Mouse (Mus musculus): ENCODE measurements at regions not wholly inside any gene's neighbourhood (a gene's known extent, or its start where the extent isn't known, plus 50 kb on each side); places are given as distances from the start of the nearest gene placed in this dataset.

GRCm38 (mm10) chr8:8328010-8328666 is 332.9 kb downstream of the Efnb2 start:
- no peaks in the 10 kb centered on the region for H3K27me3 ChIP-seq (ENCODE audit: control insufficient read depth in 1 of 2, insufficient read depth in 2 of 2, low read length in 2 of 2)
- no peaks in the 10 kb centered on the region for H3K9me3 ChIP-seq (replicated peaks; ENCODE audit: insufficient read depth, low read length)
- no peaks in the 10 kb centered on the region for H3K79me2 ChIP-seq (ENCODE audit: control insufficient read depth, insufficient read depth, low read length, poor library complexity)
- no peak for DNase-seq (ENCODE audit: low read depth, low spot score)
- no peaks in the 10 kb centered on the region for H3K36me3 ChIP-seq (ENCODE audit: control insufficient read depth in 1 of 2, insufficient read depth in 2 of 2, low read length in 2 of 2)
- no peak for TF ChIP-seq TBP (IDR thresholded peaks at IDR 0.05; ENCODE audit: low read depth, low read length)
- no peak for TF ChIP-seq TAL1 (IDR thresholded peaks at IDR 0.05; ENCODE audit: low read length)
- no peak for TF ChIP-seq RAD21 (IDR thresholded peaks at IDR 0.05; ENCODE audit: low read depth, low read length)
- no peak for TF ChIP-seq E2F4 (IDR thresholded peaks at IDR 0.05; ENCODE audit: borderline replicate concordance, low read depth, low read length)
- TF ChIP-seq JUND (IDR thresholded peaks at IDR 0.05; ENCODE audit: low read depth, low read length), result no peak
- no peak for TF ChIP-seq CHD2 (IDR thresholded peaks at IDR 0.05; ENCODE audit: low read length)
- no peak for TF ChIP-seq ZC3H11A (IDR thresholded peaks at IDR 0.05; ENCODE audit: low read depth, low read length)
- TF ChIP-seq ELF1 (IDR thresholded peaks at IDR 0.05; ENCODE audit: low read depth, low read length), result no peak
- TF ChIP-seq NELFE (IDR thresholded peaks at IDR 0.05; ENCODE audit: low read depth, low read length), result no peak
- TF ChIP-seq MAX (IDR thresholded peaks at IDR 0.05; ENCODE audit: low read length), result no peak
- TF ChIP-seq CHD1 (IDR thresholded peaks at IDR 0.05; ENCODE audit: low read depth, low read length), result no peak
- TF ChIP-seq ZKSCAN1 (IDR thresholded peaks at IDR 0.05; ENCODE audit: low read depth, low read length), result no peak
- TF ChIP-seq ZNF384 (IDR thresholded peaks at IDR 0.05; ENCODE audit: low read depth, low read length), result no peak
- no peak overlapping the region for H3K4me3 ChIP-seq (ENCODE audit: control insufficient read depth in 1 of 2, insufficient read depth in 1 of 2, low read depth in 2 of 2, low read length in 2 of 2)
- no peak overlapping the region for H3K9ac ChIP-seq (ENCODE audit: control insufficient read depth, low read depth, low read length, poor library complexity, severe bottlenecking)
- H3K27ac ChIP-seq (ENCODE audit: control insufficient read depth, low read depth, low read length), result no peak overlapping the region
- no peaks in the 10 kb centered on the region for H3K4me1 ChIP-seq (ENCODE audit: control insufficient read depth in 1 of 2, insufficient read depth in 2 of 2, low read length in 2 of 2)

DNA sequence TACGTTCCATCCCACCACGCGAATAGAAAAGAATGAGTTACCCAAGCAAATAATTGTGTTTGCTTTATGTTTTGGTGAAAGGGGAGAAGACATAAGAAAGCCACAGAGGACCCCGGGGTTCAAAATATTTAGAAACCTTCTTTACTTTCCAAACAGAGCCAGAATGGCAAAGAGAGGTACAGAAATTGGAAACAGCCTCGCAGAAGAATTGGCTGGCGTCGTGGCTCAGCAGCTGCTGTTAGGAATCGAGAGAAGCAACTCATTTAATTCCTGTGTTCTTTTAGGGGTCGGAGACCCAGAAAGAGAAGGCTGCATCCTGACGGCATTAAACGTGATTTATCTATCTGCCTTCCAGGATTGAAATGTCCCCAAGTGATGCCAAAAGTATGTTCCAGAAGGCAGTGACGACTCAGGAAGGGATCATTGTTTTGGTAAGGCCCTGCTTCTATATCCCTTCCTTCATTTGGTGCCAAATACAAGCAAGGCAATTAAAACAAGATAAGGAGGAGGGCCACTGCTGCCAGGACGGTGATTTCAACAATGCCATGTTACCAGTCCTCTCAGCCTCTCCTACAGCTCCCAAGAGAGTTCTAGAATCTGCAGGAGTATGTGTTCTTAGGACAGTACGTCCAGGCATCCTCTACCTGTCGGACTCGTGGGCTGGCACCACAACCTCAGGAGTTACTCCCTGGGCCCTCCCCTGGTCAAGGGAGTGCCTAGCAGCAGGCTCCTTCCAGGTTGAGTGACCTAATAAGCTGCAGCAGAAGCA is 334.8 kb downstream of the Efnb2 start:
- Histone ChIP-seq H3K27me3 (ENCODE audit: control insufficient read depth in 1 of 2, insufficient read depth in 2 of 2, low read length in 2 of 2) (no peaks in the 10 kb centered on the region), H3K4me3 (ENCODE audit: control insufficient read depth in 1 of 2, insufficient read depth in 1 of 2, low read depth in 2 of 2, low read length in 2 of 2) (no peak overlapping the region), H3K9me3 (replicated peaks; ENCODE audit: insufficient read depth, low read length) (no peaks in the 10 kb centered on the region), H3K9ac (ENCODE audit: control insufficient read depth, low read depth, low read length, poor library complexity, severe bottlenecking) (no peak overlapping the region), H3K79me2 (ENCODE audit: control insufficient read depth, insufficient read depth, low read length, poor library complexity) (no peaks in the 10 kb centered on the region), H3K4me1 (ENCODE audit: control insufficient read depth in 1 of 2, insufficient read depth in 2 of 2, low read length in 2 of 2) (no peaks in the 10 kb centered on the region), H3K27ac (ENCODE audit: control insufficient read depth, low read depth, low read length) (no peak overlapping the region), H3K36me3 (ENCODE audit: control insufficient read depth in 1 of 2, insufficient read depth in 2 of 2, low read length in 2 of 2) (no peaks in the 10 kb centered on the region)
- no peak for TF ChIP-seq MAZ (IDR thresholded peaks at IDR 0.05; ENCODE audit: low read depth, low read length)
- no peak for TF ChIP-seq ETS1 (IDR thresholded peaks at IDR 0.05; ENCODE audit: low read depth, low read length)
- TF ChIP-seq E2F4 (IDR thresholded peaks at IDR 0.05; ENCODE audit: borderline replicate concordance, low read depth, low read length), result no peak
- TF ChIP-seq ZKSCAN1 (IDR thresholded peaks at IDR 0.05; ENCODE audit: low read depth, low read length), result no peak
- no peak for TF ChIP-seq MYC (IDR thresholded peaks at IDR 0.05; ENCODE audit: low read depth, low read length)
- TF ChIP-seq GABPA (IDR thresholded peaks at IDR 0.05; ENCODE audit: low read depth, low read length), result no peak
- no peak for TF ChIP-seq GATA1 (IDR thresholded peaks at IDR 0.05; ENCODE audit: low read depth, low read length)
- no peak for TF ChIP-seq CHD2 (IDR thresholded peaks at IDR 0.05; ENCODE audit: low read length)
- no peak for TF ChIP-seq ZNF384 (IDR thresholded peaks at IDR 0.05; ENCODE audit: low read depth, low read length)
- no peak for TF ChIP-seq MAX (IDR thresholded peaks at IDR 0.05; ENCODE audit: low read length)
- no peak for TF ChIP-seq CHD1 (IDR thresholded peaks at IDR 0.05; ENCODE audit: low read depth, low read length)
- TF ChIP-seq NELFE (IDR thresholded peaks at IDR 0.05; ENCODE audit: low read depth, low read length), result no peak
- DNase-seq (ENCODE audit: low read depth, low spot score), result no peak
